Mouse (Mus musculus): ENCODE data around the gene Rufy3. TPM values are rescaled to one million over a fixed set of nuclear protein-coding genes. Genes with fewer than 3 reads are reported as not detected.

The Rufy3 gene
- polyA plus RNA-seq, 1 experiment = 30.1 TPM

- Histone ChIP-seq H3K4me1 (ENCODE audit: control insufficient read depth, insufficient read depth, low read length) (no peaks in the 10 kb centered on the region), H3K9ac (ENCODE audit: low read depth, poor library complexity, severe bottlenecking) (no peak overlapping the region), H3K36me3 (ENCODE audit: control insufficient read depth, insufficient read depth, low read length, poor library complexity, severe bottlenecking) (peaks cover 9% of the 10 kb centered on the region), H3K27me3 (ENCODE audit: control insufficient read depth, insufficient read depth, low read length, poor library complexity, severe bottlenecking) (no peaks in the 10 kb centered on the region), H3K27ac (ENCODE audit: insufficient read depth, low read length) (peak overlapping the region; percentile 8; the same call in 1 of the 2 replicates), H3K4me3 (ENCODE audit: low read depth, low read length) (no peak overlapping the region), H3K9me3 (replicated peaks; ENCODE audit: control insufficient read depth, insufficient read depth, low read length, poor library complexity, severe bottlenecking) (no peaks in the 10 kb centered on the region)
- TF ChIP-seq EP300 (IDR thresholded peaks at IDR 0.05; ENCODE audit: insufficient read depth, low read depth, low read length) = no peak
- TF ChIP-seq CTCF (IDR thresholded peaks at IDR 0.05; ENCODE audit: low read depth, low read length) = no peak
- no peak for TF ChIP-seq POLR2A (IDR thresholded peaks at IDR 0.05; ENCODE audit: insufficient read depth, low read length)
These were observed 5.8 kb upstream of the Rufy3 start for GRCm38 (mm10) chr5:88558991-88559390.

- TF ChIP-seq POLR2A (IDR thresholded peaks at IDR 0.05; ENCODE audit: insufficient read depth, low read length) = no peak
- TF ChIP-seq EP300 (IDR thresholded peaks at IDR 0.05; ENCODE audit: insufficient read depth, low read depth, low read length) = no peak
- no peak for TF ChIP-seq CTCF (IDR thresholded peaks at IDR 0.05; ENCODE audit: low read depth, low read length)
- H3K4me1 ChIP-seq (ENCODE audit: control insufficient read depth, insufficient read depth, low read length) = no peaks in the 10 kb centered on the region
- no peaks in the 10 kb centered on the region for H3K9me3 ChIP-seq (replicated peaks; ENCODE audit: control insufficient read depth, insufficient read depth, low read length, poor library complexity, severe bottlenecking)
- no peak overlapping the region for H3K27ac ChIP-seq (ENCODE audit: insufficient read depth, low read length)
- H3K9ac ChIP-seq (ENCODE audit: low read depth, poor library complexity, severe bottlenecking) = no peak overlapping the region
- no peak overlapping the region for H3K4me3 ChIP-seq (ENCODE audit: low read depth, low read length)
- no peaks in the 10 kb centered on the region for H3K36me3 ChIP-seq (ENCODE audit: control insufficient read depth, insufficient read depth, low read length, poor library complexity, severe bottlenecking)
- H3K27me3 ChIP-seq (ENCODE audit: control insufficient read depth, insufficient read depth, low read length, poor library complexity, severe bottlenecking) = no peaks in the 10 kb centered on the region
These were observed 3.6 kb upstream of the Rufy3 start for GRCm38 (mm10) chr5:88561080-88561814.

GRCm38 (mm10) chr5:88562863-88563780, 1.7 kb upstream of the Rufy3 start:
- H3K4me3 ChIP-seq (ENCODE audit: low read depth, low read length) = no peak overlapping the region
- H3K36me3 ChIP-seq (ENCODE audit: control insufficient read depth, insufficient read depth, low read length, poor library complexity, severe bottlenecking) = no peaks in the 10 kb centered on the region
- H3K4me1 ChIP-seq (ENCODE audit: control insufficient read depth, insufficient read depth, low read length) = no peaks in the 10 kb centered on the region
- H3K9me3 ChIP-seq (replicated peaks; ENCODE audit: control insufficient read depth, insufficient read depth, low read length, poor library complexity, severe bottlenecking) = no peaks in the 10 kb centered on the region
- no peak overlapping the region for H3K9ac ChIP-seq (ENCODE audit: low read depth, poor library complexity, severe bottlenecking)
- no peak overlapping the region for H3K27ac ChIP-seq (ENCODE audit: insufficient read depth, low read length)
- no peaks in the 10 kb centered on the region for H3K27me3 ChIP-seq (ENCODE audit: control insufficient read depth, insufficient read depth, low read length, poor library complexity, severe bottlenecking)
- TF ChIP-seq CTCF (IDR thresholded peaks at IDR 0.05; ENCODE audit: low read depth, low read length) (no peak), EP300 (IDR thresholded peaks at IDR 0.05; ENCODE audit: insufficient read depth, low read depth, low read length) (no peak), POLR2A (IDR thresholded peaks at IDR 0.05; ENCODE audit: insufficient read depth, low read length) (no peak)

DNA sequence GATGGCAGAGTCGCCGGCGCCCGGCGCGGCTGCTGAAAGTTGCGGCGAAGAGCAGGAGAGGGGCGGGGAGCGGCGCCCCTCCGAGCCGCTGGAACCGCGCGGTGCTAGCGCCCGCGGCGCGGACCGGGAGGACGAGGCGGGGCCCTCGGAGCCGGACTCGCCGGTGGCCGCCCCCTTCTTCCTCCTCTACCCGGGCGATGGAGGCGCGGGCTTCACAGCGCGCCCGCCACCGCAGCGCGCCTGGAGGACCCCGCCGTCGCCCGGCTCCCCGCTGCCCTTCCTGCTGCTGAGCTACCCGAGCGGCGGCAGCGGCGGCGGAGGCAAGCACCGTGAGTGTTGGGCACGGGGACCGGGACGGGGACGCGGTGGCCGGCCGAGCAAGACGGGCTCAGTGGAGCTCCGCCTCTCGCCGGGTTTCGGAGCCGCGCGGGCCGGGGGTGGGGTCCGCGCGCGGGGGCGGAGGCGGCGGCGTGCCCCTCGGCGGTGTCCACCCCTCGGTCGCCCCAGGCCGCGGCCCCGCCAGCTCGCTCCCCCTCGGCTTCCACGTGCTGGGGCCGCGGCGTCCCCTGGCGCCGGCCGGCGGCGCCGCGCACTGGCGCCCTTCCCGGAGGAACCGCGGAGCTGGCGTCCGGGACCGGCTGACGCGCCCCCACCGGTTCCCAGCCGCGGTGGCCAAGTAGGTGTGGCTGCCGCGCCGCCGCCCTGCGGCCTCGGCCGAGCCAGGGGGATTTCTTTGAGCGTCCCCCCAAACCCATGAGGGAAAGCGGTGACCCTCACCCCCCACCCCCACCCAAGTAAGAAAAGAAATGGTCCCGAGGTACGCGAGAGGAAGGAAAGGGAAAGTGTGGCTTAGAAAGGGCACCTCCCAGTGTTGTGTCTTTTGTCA, 551 bp downstream of the Rufy3 start:
- Histone ChIP-seq H3K27me3 (ENCODE audit: control insufficient read depth, insufficient read depth, low read length, poor library complexity, severe bottlenecking) (no peaks in the 10 kb centered on the region), H3K36me3 (ENCODE audit: control insufficient read depth, insufficient read depth, low read length, poor library complexity, severe bottlenecking) (no peaks in the 10 kb centered on the region), H3K9ac (ENCODE audit: low read depth, poor library complexity, severe bottlenecking) (peak overlapping the region; percentile 95), H3K4me3 (ENCODE audit: low read depth, low read length) (peak overlapping the region; percentile 91), H3K27ac (ENCODE audit: insufficient read depth, low read length) (no peak overlapping the region), H3K9me3 (replicated peaks; ENCODE audit: control insufficient read depth, insufficient read depth, low read length, poor library complexity, severe bottlenecking) (no peaks in the 10 kb centered on the region), H3K4me1 (ENCODE audit: control insufficient read depth, insufficient read depth, low read length) (no peaks in the 10 kb centered on the region)
- TF ChIP-seq CTCF (IDR thresholded peaks at IDR 0.05; ENCODE audit: low read depth, low read length) (no peak), POLR2A (IDR thresholded peaks at IDR 0.05; ENCODE audit: insufficient read depth, low read length) (no peak), EP300 (IDR thresholded peaks at IDR 0.05; ENCODE audit: insufficient read depth, low read depth, low read length) (no peak)

DNA sequence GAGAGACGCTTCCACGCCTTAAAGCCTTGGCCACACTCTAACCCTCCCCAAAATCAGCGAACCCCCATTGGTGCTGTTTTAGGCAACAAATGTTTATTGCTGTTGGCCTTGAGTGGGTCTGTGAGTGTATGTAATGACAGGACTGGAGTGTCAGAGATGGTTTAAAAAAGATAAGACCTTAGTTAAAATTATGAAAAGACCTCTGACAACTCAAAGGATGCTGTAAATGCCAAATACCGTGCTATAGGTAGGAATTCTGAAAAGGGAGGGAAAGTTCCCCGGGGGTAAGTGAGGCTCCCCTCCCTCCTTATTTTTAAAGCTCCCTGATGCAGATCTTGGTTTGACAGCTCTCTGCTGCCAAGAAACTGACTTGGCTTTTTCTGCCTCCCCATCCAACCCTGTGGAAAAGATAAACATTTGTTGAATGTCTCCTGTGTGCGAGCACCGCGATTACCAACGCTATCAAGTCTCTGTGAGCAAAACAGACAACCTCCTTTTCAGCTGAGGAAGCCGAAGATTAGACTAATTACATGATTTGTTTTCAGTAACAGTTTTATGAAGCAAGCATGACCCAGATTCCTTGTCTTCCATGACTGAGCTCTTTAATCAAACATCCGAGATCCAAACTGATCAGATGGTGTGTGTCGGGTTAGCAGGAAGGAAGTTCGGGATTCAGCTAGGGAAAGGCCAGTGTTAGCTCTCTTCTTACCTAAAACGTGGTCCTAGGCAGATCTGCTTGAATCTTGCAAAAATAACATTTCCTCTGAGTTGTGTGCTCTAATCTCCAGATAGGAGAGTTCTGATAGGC, 1.4 kb downstream of the Rufy3 start:
- H3K4me1 ChIP-seq (ENCODE audit: control insufficient read depth, insufficient read depth, low read length) = no peaks in the 10 kb centered on the region
- no peak overlapping the region for H3K27ac ChIP-seq (ENCODE audit: insufficient read depth, low read length)
- H3K9ac ChIP-seq (ENCODE audit: low read depth, poor library complexity, severe bottlenecking) = peak overlapping the region; percentile 95
- no peaks in the 10 kb centered on the region for H3K9me3 ChIP-seq (replicated peaks; ENCODE audit: control insufficient read depth, insufficient read depth, low read length, poor library complexity, severe bottlenecking)
- H3K27me3 ChIP-seq (ENCODE audit: control insufficient read depth, insufficient read depth, low read length, poor library complexity, severe bottlenecking) = no peaks in the 10 kb centered on the region
- peak overlapping the region; percentile 91 for H3K4me3 ChIP-seq (ENCODE audit: low read depth, low read length)
- no peak for TF ChIP-seq EP300 (IDR thresholded peaks at IDR 0.05; ENCODE audit: insufficient read depth, low read depth, low read length)
- TF ChIP-seq POLR2A (IDR thresholded peaks at IDR 0.05; ENCODE audit: insufficient read depth, low read length) = no peak
- no peak for TF ChIP-seq CTCF (IDR thresholded peaks at IDR 0.05; ENCODE audit: low read depth, low read length)
- no peaks in the 10 kb centered on the region for H3K36me3 ChIP-seq (ENCODE audit: control insufficient read depth, insufficient read depth, low read length, poor library complexity, severe bottlenecking)
